Mouse (Mus musculus): ENCODE measurements around the gene Cdh13.

DNA sequence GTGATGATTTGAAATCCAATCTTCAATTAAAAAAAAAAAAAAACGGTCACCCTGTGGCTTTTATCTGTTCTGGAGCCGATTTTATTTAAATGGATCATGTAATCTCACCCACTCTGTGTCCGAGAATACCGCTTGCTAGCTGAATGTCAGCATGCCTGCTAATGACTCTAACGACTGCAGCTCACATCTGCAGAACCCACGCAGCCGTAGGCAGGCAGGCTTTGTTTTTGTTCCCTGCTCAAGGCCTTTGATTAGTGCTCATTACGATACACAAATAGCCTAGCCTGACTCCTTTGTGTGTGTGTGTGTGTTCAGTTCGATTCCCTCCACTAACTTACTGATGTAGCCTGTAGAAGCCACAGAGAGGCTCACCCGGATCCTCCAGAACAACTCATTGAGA, 531.5 kb downstream of the Cdh13 start:
- TF ChIP-seq POLR2AphosphoS2 (IDR thresholded peaks at IDR 0.05; ENCODE audit: insufficient read length, low read depth) (no peak), POLR2A (IDR thresholded peaks at IDR 0.05; ENCODE audit: insufficient read length, low read depth) (no peak), TCF12 (IDR thresholded peaks at IDR 0.05; ENCODE audit: insufficient read depth, poor library complexity, severe bottlenecking) (no peak), E2F4 (IDR thresholded peaks at IDR 0.05; ENCODE audit: insufficient read depth) (no peak), MAX (IDR thresholded peaks at IDR 0.05; ENCODE audit: low read depth) (no peak), SRF (IDR thresholded peaks at IDR 0.05; ENCODE audit: control insufficient read depth, insufficient read length, low read depth) (no peak)

All from myocyte (in vitro differentiated cells).